Mouse (Mus musculus): Measurements from ENCODE around the gene Ankrd1. TPM values are rescaled to one million over a fixed set of nuclear protein-coding genes. Genes with fewer than 3 reads are reported as not detected.

The Ankrd1 gene
- not detected in 2 replicates for polyA plus RNA-seq (2012; ENCODE audit: insufficient read depth, insufficient read length, low replicate concordance, missing spikeins)

- H3K4me1 ChIP-seq (ENCODE audit: control insufficient read depth, insufficient read depth, low read length): no peaks in the 10 kb centered on the region
- H3K27ac ChIP-seq (ENCODE audit: insufficient read depth, low read depth, low read length): no peak within 1 kb of the TSS
- TF ChIP-seq POLR2A (IDR thresholded peaks at IDR 0.05; ENCODE audit: insufficient read depth, low read depth, low read length) (no peak), CTCF (IDR thresholded peaks at IDR 0.05; ENCODE audit: insufficient read depth, low read depth, low read length) (no peak)
- no peak within 1 kb of the TSS for H3K4me3 ChIP-seq (ENCODE audit: insufficient read depth, low read depth, low read length)
- WGBS: 88% methylated on average over 14 of the region's 14 CpGs
Measured at GRCm38 (mm10) chr19:36119783-36120471, at the start of gene Ankrd1. Gene Ankrd1, minus strand, starts transcription at chr19:36120099.

GRCm38 (mm10) chr19:36169101-36169500, 49.2 kb upstream of the Ankrd1 start:
- 76% methylated on average over 2 of the region's 2 CpGs for WGBS
- H3K4me1 ChIP-seq (ENCODE audit: control insufficient read depth, insufficient read depth, low read length): no peaks in the 10 kb centered on the region
- TF ChIP-seq CTCF (IDR thresholded peaks at IDR 0.05; ENCODE audit: insufficient read depth, low read depth, low read length) (no peak), POLR2A (IDR thresholded peaks at IDR 0.05; ENCODE audit: insufficient read depth, low read depth, low read length) (no peak)
- H3K27ac ChIP-seq (ENCODE audit: insufficient read depth, low read depth, low read length): no peak overlapping the region
- H3K4me3 ChIP-seq (ENCODE audit: insufficient read depth, low read depth, low read length): no peak overlapping the region

GRCm38 (mm10) chr19:36168121-36168520, 48.2 kb upstream of the Ankrd1 start:
- H3K4me3 ChIP-seq (ENCODE audit: insufficient read depth, low read depth, low read length): no peak overlapping the region
- TF ChIP-seq CTCF (IDR thresholded peaks at IDR 0.05; ENCODE audit: insufficient read depth, low read depth, low read length) (no peak), POLR2A (IDR thresholded peaks at IDR 0.05; ENCODE audit: insufficient read depth, low read depth, low read length) (no peak)
- H3K27ac ChIP-seq (ENCODE audit: insufficient read depth, low read depth, low read length): no peak overlapping the region
- 79% methylated on average over 4 of the region's 4 CpGs for WGBS
- H3K4me1 ChIP-seq (ENCODE audit: control insufficient read depth, insufficient read depth, low read length): no peaks in the 10 kb centered on the region

- Histone ChIP-seq H3K4me1 (ENCODE audit: control insufficient read depth, insufficient read depth, low read length) (no peaks in the 10 kb centered on the region), H3K27ac (ENCODE audit: insufficient read depth, low read depth, low read length) (no peak overlapping the region), H3K4me3 (ENCODE audit: insufficient read depth, low read depth, low read length) (no peak overlapping the region)
- TF ChIP-seq POLR2A (IDR thresholded peaks at IDR 0.05; ENCODE audit: insufficient read depth, low read depth, low read length): no peak
- TF ChIP-seq CTCF (IDR thresholded peaks at IDR 0.05; ENCODE audit: insufficient read depth, low read depth, low read length): no peak
- 88% methylated on average over 6 of the region's 6 CpGs for WGBS
Measured at GRCm38 (mm10) chr19:36167291-36167896, 47.5 kb upstream of the Ankrd1 start.

- H3K27ac ChIP-seq (ENCODE audit: insufficient read depth, low read depth, low read length): no peak overlapping the region
- H3K4me1 ChIP-seq (ENCODE audit: control insufficient read depth, insufficient read depth, low read length): no peaks in the 10 kb centered on the region
- H3K4me3 ChIP-seq (ENCODE audit: insufficient read depth, low read depth, low read length): no peak overlapping the region
- TF ChIP-seq POLR2A (IDR thresholded peaks at IDR 0.05; ENCODE audit: insufficient read depth, low read depth, low read length) (no peak), CTCF (IDR thresholded peaks at IDR 0.05; ENCODE audit: insufficient read depth, low read depth, low read length) (no peak)
- WGBS: 75% methylated on average over 6 of the region's 6 CpGs
Measured at GRCm38 (mm10) chr19:36166401-36167160, 46.7 kb upstream of the Ankrd1 start.

GRCm38 (mm10) chr19:36165351-36165750, 45.5 kb upstream of the Ankrd1 start:
- 75% methylated on average over 4 of the region's 4 CpGs for WGBS
- H3K27ac ChIP-seq (ENCODE audit: insufficient read depth, low read depth, low read length): no peak overlapping the region
- no peak for TF ChIP-seq POLR2A (IDR thresholded peaks at IDR 0.05; ENCODE audit: insufficient read depth, low read depth, low read length)
- no peaks in the 10 kb centered on the region for H3K4me1 ChIP-seq (ENCODE audit: control insufficient read depth, insufficient read depth, low read length)
- no peak overlapping the region for H3K4me3 ChIP-seq (ENCODE audit: insufficient read depth, low read depth, low read length)

GRCm38 (mm10) chr19:36150241-36151007, 30.5 kb upstream of the Ankrd1 start:
- no peak overlapping the region for H3K27ac ChIP-seq (ENCODE audit: insufficient read depth, low read depth, low read length)
- no peak overlapping the region for H3K4me3 ChIP-seq (ENCODE audit: insufficient read depth, low read depth, low read length)
- H3K4me1 ChIP-seq (ENCODE audit: control insufficient read depth, insufficient read depth, low read length): no peaks in the 10 kb centered on the region
- 58% methylated on average over 4 of the region's 4 CpGs for WGBS
- no peak for TF ChIP-seq CTCF (IDR thresholded peaks at IDR 0.05; ENCODE audit: insufficient read depth, low read depth, low read length)
- no peak for TF ChIP-seq POLR2A (IDR thresholded peaks at IDR 0.05; ENCODE audit: insufficient read depth, low read depth, low read length)

GRCm38 (mm10) chr19:36148578-36148977, 28.7 kb upstream of the Ankrd1 start:
- 93% methylated on average over 6 of the region's 6 CpGs for WGBS
- no peak overlapping the region for H3K27ac ChIP-seq (ENCODE audit: insufficient read depth, low read depth, low read length)
- no peak overlapping the region for H3K4me3 ChIP-seq (ENCODE audit: insufficient read depth, low read depth, low read length)
- H3K4me1 ChIP-seq (ENCODE audit: control insufficient read depth, insufficient read depth, low read length): no peaks in the 10 kb centered on the region
- TF ChIP-seq POLR2A (IDR thresholded peaks at IDR 0.05; ENCODE audit: insufficient read depth, low read depth, low read length): no peak
- no peak for TF ChIP-seq CTCF (IDR thresholded peaks at IDR 0.05; ENCODE audit: insufficient read depth, low read depth, low read length)

Measured in olfactory bulb, adult 2 months (tissue).